Mouse (Mus musculus): ENCODE measurements around the gene Snapc5. TPM values are rescaled to one million over a fixed set of nuclear protein-coding genes. Genes with fewer than 3 reads are reported as not detected.
A peak's percentile ranks its signal among the peaks of the same experiment; 100 is the strongest.

Gene Snapc5
- total and polyA plus RNA-seq, 3 experiments, result 12.1 to 23.2 (median 22.8) TPM

- H3K9ac ChIP-seq (ENCODE audit: low read depth, low read length), result no peak overlapping the region
- no peak overlapping the region for H3K4me3 ChIP-seq
- WGBS, result 91% methylated on average over 10 of the region's 10 CpGs
- intact Hi-C loops (cut with DNase I), result no loop called here
- peaks cover 4% of the 10 kb centered on the region for H3K4me1 ChIP-seq (ENCODE audit: control insufficient read depth, insufficient read depth, low read length)
- H3K27ac ChIP-seq, result no peak overlapping the region
- no peak for DNase-seq
- H3K36me3 ChIP-seq (ENCODE audit: control insufficient read depth, insufficient read depth, low read length), result peaks cover 2% of the 10 kb centered on the region; the same call in 1 of the 2 replicates
- H3K79me2 ChIP-seq (replicated peaks; ENCODE audit: control insufficient read depth, insufficient read depth, low read length), result peaks cover 13% of the 10 kb centered on the region
- TF ChIP-seq EP300 (IDR thresholded peaks at IDR 0.05; ENCODE audit: insufficient read depth, low read depth, low read length) (no peak), CTCF (IDR thresholded peaks at IDR 0.05) (no peak), POLR2A (IDR thresholded peaks at IDR 0.05; ENCODE audit: insufficient read depth, low read depth, low read length) (no peak)
- H3K27me3 ChIP-seq (ENCODE audit: control insufficient read depth, insufficient read depth, low read length), result no peaks in the 10 kb centered on the region
Observed at GRCm38 (mm10) chr9:64219772-64220420, 40.8 kb downstream of the Snapc5 start.

- Histone ChIP-seq H3K27me3 (ENCODE audit: control insufficient read depth, insufficient read depth, low read length) (no peaks in the 10 kb centered on the region), H3K4me1 (ENCODE audit: control insufficient read depth, insufficient read depth, low read length) (peaks cover 4% of the 10 kb centered on the region), H3K9ac (ENCODE audit: low read depth, low read length) (no peak overlapping the region), H3K27ac (no peak overlapping the region), H3K36me3 (ENCODE audit: control insufficient read depth, insufficient read depth, low read length) (peaks cover 2% of the 10 kb centered on the region; the same call in 1 of the 2 replicates), H3K79me2 (replicated peaks; ENCODE audit: control insufficient read depth, insufficient read depth, low read length) (peaks cover 13% of the 10 kb centered on the region), H3K4me3 (no peak overlapping the region)
- 63% methylated on average over 1 of the region's 1 CpGs for WGBS
- intact Hi-C loops (cut with DNase I), result no loop called here
- TF ChIP-seq POLR2A (IDR thresholded peaks at IDR 0.05; ENCODE audit: insufficient read depth, low read depth, low read length) (no peak), CTCF (IDR thresholded peaks at IDR 0.05) (no peak), EP300 (IDR thresholded peaks at IDR 0.05; ENCODE audit: insufficient read depth, low read depth, low read length) (no peak)
- no peak for DNase-seq
Observed at GRCm38 (mm10) chr9:64220603-64221002, 41.5 kb downstream of the Snapc5 start.

- intact Hi-C loops (cut with DNase I), result no loop called here
- peaks cover 6% of the 10 kb centered on the region for H3K36me3 ChIP-seq (ENCODE audit: control insufficient read depth, insufficient read depth, low read length)
- H3K4me1 ChIP-seq (ENCODE audit: control insufficient read depth, insufficient read depth, low read length), result peaks cover 4% of the 10 kb centered on the region
- 46% methylated on average over 4 of the region's 4 CpGs for WGBS
- no peaks in the 10 kb centered on the region for H3K27me3 ChIP-seq (ENCODE audit: control insufficient read depth, insufficient read depth, low read length)
- H3K4me3 ChIP-seq, result no peak overlapping the region
- H3K79me2 ChIP-seq (replicated peaks; ENCODE audit: control insufficient read depth, insufficient read depth, low read length), result peaks cover 14% of the 10 kb centered on the region
- no peak overlapping the region for H3K27ac ChIP-seq
- no peak for DNase-seq
- TF ChIP-seq EP300 (IDR thresholded peaks at IDR 0.05; ENCODE audit: insufficient read depth, low read depth, low read length) (no peak), CTCF (IDR thresholded peaks at IDR 0.05) (no peak), POLR2A (IDR thresholded peaks at IDR 0.05; ENCODE audit: insufficient read depth, low read depth, low read length) (no peak)
- H3K9ac ChIP-seq (ENCODE audit: low read depth, low read length), result peak overlapping the region; percentile 20; the same call in 1 of the 2 replicates
Observed at GRCm38 (mm10) chr9:64221480-64221879, 42.4 kb downstream of the Snapc5 start.

- Histone ChIP-seq H3K9ac (ENCODE audit: low read depth, low read length) (no peak overlapping the region), H3K27me3 (ENCODE audit: control insufficient read depth, insufficient read depth, low read length) (no peaks in the 10 kb centered on the region), H3K79me2 (replicated peaks; ENCODE audit: control insufficient read depth, insufficient read depth, low read length) (peaks cover 10% of the 10 kb centered on the region), H3K27ac (no peak overlapping the region), H3K36me3 (ENCODE audit: control insufficient read depth, insufficient read depth, low read length) (peaks cover 8% of the 10 kb centered on the region), H3K4me1 (ENCODE audit: control insufficient read depth, insufficient read depth, low read length) (peaks cover 4% of the 10 kb centered on the region), H3K4me3 (no peak overlapping the region)
- intact Hi-C loops (cut with DNase I), result no loop called here
- WGBS, result 44% methylated on average over 2 of the region's 2 CpGs
- DNase-seq, result no peak
- TF ChIP-seq EP300 (IDR thresholded peaks at IDR 0.05; ENCODE audit: insufficient read depth, low read depth, low read length), result no peak
- TF ChIP-seq CTCF (IDR thresholded peaks at IDR 0.05), result no peak
- TF ChIP-seq POLR2A (IDR thresholded peaks at IDR 0.05; ENCODE audit: insufficient read depth, low read depth, low read length), result no peak
Observed at GRCm38 (mm10) chr9:64222098-64222497, 43.0 kb downstream of the Snapc5 start.

- intact Hi-C loops (cut with DNase I), result no loop called here
Observed at GRCm38 (mm10) chr9:64225805-64226204, 46.7 kb downstream of the Snapc5 start.

GRCm38 (mm10) chr9:64227736-64228135 lies 48.7 kb downstream of the Snapc5 start:
- Histone ChIP-seq H3K27me3 (ENCODE audit: control insufficient read depth, insufficient read depth, low read length) (no peaks in the 10 kb centered on the region), H3K36me3 (ENCODE audit: control insufficient read depth, insufficient read depth, low read length) (peaks cover 17% of the 10 kb centered on the region), H3K4me3 (no peak overlapping the region), H3K27ac (no peak overlapping the region), H3K9ac (ENCODE audit: low read depth, low read length) (no peak overlapping the region), H3K79me2 (replicated peaks; ENCODE audit: control insufficient read depth, insufficient read depth, low read length) (peaks cover 7% of the 10 kb centered on the region), H3K4me1 (ENCODE audit: control insufficient read depth, insufficient read depth, low read length) (peaks cover 21% of the 10 kb centered on the region)
- intact Hi-C loops (cut with DNase I), result no loop called here
- 41% methylated on average over 12 of the region's 12 CpGs for WGBS
- peak in 1 of 2 experiments; percentile 21 for DNase-seq
- no peak for TF ChIP-seq POLR2A (IDR thresholded peaks at IDR 0.05; ENCODE audit: insufficient read depth, low read depth, low read length)
- TF ChIP-seq CTCF (IDR thresholded peaks at IDR 0.05), result no peak
- TF ChIP-seq EP300 (IDR thresholded peaks at IDR 0.05; ENCODE audit: insufficient read depth, low read depth, low read length), result no peak

More at GRCm38 (mm10) chr9:64225805-64226204, 46.7 kb downstream of the Snapc5 start:
- peaks cover 14% of the 10 kb centered on the region for H3K4me1 ChIP-seq (ENCODE audit: control insufficient read depth, insufficient read depth, low read length)
- H3K27me3 ChIP-seq (ENCODE audit: control insufficient read depth, insufficient read depth, low read length), result no peaks in the 10 kb centered on the region
- peaks cover 17% of the 10 kb centered on the region for H3K36me3 ChIP-seq (ENCODE audit: control insufficient read depth, insufficient read depth, low read length)
- H3K27ac ChIP-seq, result no peak overlapping the region
- no peak for DNase-seq
- H3K4me3 ChIP-seq, result no peak overlapping the region
- no peak overlapping the region for H3K9ac ChIP-seq (ENCODE audit: low read depth, low read length)
- H3K79me2 ChIP-seq (replicated peaks; ENCODE audit: control insufficient read depth, insufficient read depth, low read length), result peaks cover 9% of the 10 kb centered on the region
- TF ChIP-seq POLR2A (IDR thresholded peaks at IDR 0.05; ENCODE audit: insufficient read depth, low read depth, low read length) (no peak), EP300 (IDR thresholded peaks at IDR 0.05; ENCODE audit: insufficient read depth, low read depth, low read length) (no peak), CTCF (IDR thresholded peaks at IDR 0.05) (no peak)

Measured in heart, adult 2 months (tissue).